Mouse (Mus musculus): Measurements from ENCODE around the gene Mt3. TPM values are rescaled to one million over a fixed set of nuclear protein-coding genes. Genes with fewer than 3 reads are reported as not detected.

The Mt3 gene
- polyA plus RNA-seq, 1 experiment from 2014 or later, result 88.7 TPM

- Histone ChIP-seq H3K4me2 (ENCODE audit: low read length) (peak within 1 kb of the TSS; percentile 97), H3K27ac (replicated peaks in 1 of 2; ENCODE audit: control insufficient read depth in 1 of 2, insufficient read depth in 1 of 2, low read depth in 2 of 2, low read length in 2 of 2) (no peak within 1 kb of the TSS), H3K9ac (ENCODE audit: low read length) (peak within 1 kb of the TSS; percentile 71), H3K27me3 (ENCODE audit: control insufficient read depth, insufficient read depth, low read length) (peaks cover 72% of the 10 kb centered on the region), H3K9me3 (ENCODE audit: control insufficient read depth, low read length) (no peaks in the 10 kb centered on the region), H3K36me3 (ENCODE audit: control insufficient read depth, insufficient read depth, low read length) (no peaks in the 10 kb centered on the region), H3K4me1 (ENCODE audit: control insufficient read depth in 2 of 2, insufficient read depth in 2 of 2, low read length in 2 of 2) (peaks cover 8 to 12% of the 10 kb centered on the region in 2 experiments; a peak in 3 of 4 replicates), H3K4me3 (ENCODE audit: control insufficient read depth in 1 of 2, insufficient read depth in 1 of 2, low read depth in 1 of 2, low read length in 2 of 2) (peak within 1 kb of the TSS; percentile 50 to 54)
- WGBS, result under 1% methylated on average over 56 of the region's 56 CpGs
- peak; percentile 70 for ATAC-seq (ENCODE audit: insufficient number of reproducible peaks, insufficient read depth, low FRiP score, low read depth)
Measured at GRCm38 (mm10) chr8:94172075-94172808, 19.8 kb downstream of the Mt3 start, which contains the start of gene Mt2. TSS of gene Mt2 (plus strand) at chr8:94172664.

GRCm38 (mm10) chr8:94172809-94173732 is 20.7 kb downstream of the Mt3 start:
- no peak overlapping the region for H3K27ac ChIP-seq (replicated peaks in 1 of 2; ENCODE audit: control insufficient read depth in 1 of 2, insufficient read depth in 1 of 2, low read depth in 2 of 2, low read length in 2 of 2)
- H3K4me2 ChIP-seq (ENCODE audit: low read length), result peak overlapping the region; percentile 97
- peak overlapping the region; percentile 71 for H3K9ac ChIP-seq (ENCODE audit: low read length)
- 3% methylated on average over 39 of the region's 39 CpGs for WGBS
- peaks cover 8 to 12% of the 10 kb centered on the region in 2 experiments; a peak in 3 of 4 replicates for H3K4me1 ChIP-seq (ENCODE audit: control insufficient read depth in 2 of 2, insufficient read depth in 2 of 2, low read length in 2 of 2)
- H3K9me3 ChIP-seq (ENCODE audit: control insufficient read depth, low read length), result no peaks in the 10 kb centered on the region
- H3K4me3 ChIP-seq (ENCODE audit: control insufficient read depth in 1 of 2, insufficient read depth in 1 of 2, low read depth in 1 of 2, low read length in 2 of 2), result peak overlapping the region; percentile 50 to 54
- H3K36me3 ChIP-seq (ENCODE audit: control insufficient read depth, insufficient read depth, low read length), result no peaks in the 10 kb centered on the region
- peaks cover 73% of the 10 kb centered on the region for H3K27me3 ChIP-seq (ENCODE audit: control insufficient read depth, insufficient read depth, low read length)
- ATAC-seq (ENCODE audit: insufficient number of reproducible peaks, insufficient read depth, low FRiP score, low read depth), result no peak

DNA sequence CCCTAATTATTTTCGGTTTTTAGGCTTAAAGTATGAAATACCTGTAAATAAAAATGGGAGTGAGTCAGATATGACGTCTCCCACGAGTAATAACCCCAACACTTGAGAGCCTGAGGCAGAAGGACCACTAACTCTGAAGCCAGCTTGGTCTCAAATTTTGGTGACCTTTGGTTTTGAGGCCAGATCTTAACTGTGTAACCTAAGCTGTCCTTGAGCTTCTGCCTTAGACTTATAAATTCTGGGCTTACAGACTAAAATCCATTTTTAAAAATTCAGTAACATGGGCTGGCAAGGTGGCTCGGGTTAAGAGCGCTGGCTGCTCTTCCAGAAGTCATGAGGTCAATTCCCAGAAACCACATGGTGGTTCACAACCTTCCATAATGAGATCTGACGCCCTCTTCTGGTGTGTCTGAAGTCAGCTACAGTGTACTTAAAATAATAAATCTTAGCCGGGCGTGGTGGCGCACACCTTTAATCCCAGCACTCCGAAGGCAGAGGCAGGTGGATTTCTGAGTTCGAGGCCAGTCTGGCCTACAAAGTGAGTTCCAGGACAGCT is 21.5 kb downstream of the Mt3 start:
- 58% methylated on average over 11 of the region's 11 CpGs for WGBS
- Histone ChIP-seq H3K4me3 (ENCODE audit: control insufficient read depth in 1 of 2, insufficient read depth in 1 of 2, low read depth in 1 of 2, low read length in 2 of 2) (no peak overlapping the region; a peak in 1 of 4 replicates), H3K27me3 (ENCODE audit: control insufficient read depth, insufficient read depth, low read length) (peaks cover 73% of the 10 kb centered on the region), H3K9me3 (ENCODE audit: control insufficient read depth, low read length) (no peaks in the 10 kb centered on the region), H3K36me3 (ENCODE audit: control insufficient read depth, insufficient read depth, low read length) (no peaks in the 10 kb centered on the region), H3K9ac (ENCODE audit: low read length) (no peak overlapping the region), H3K4me1 (ENCODE audit: control insufficient read depth in 2 of 2, insufficient read depth in 2 of 2, low read length in 2 of 2) (peaks cover 11 to 12% of the 10 kb centered on the region in 2 experiments; a peak in 3 of 4 replicates), H3K27ac (replicated peaks in 1 of 2; ENCODE audit: control insufficient read depth in 1 of 2, insufficient read depth in 1 of 2, low read depth in 2 of 2, low read length in 2 of 2) (no peak overlapping the region), H3K4me2 (ENCODE audit: low read length) (no peak overlapping the region)
- ATAC-seq (ENCODE audit: insufficient number of reproducible peaks, insufficient read depth, low FRiP score, low read depth), result no peak

DNA sequence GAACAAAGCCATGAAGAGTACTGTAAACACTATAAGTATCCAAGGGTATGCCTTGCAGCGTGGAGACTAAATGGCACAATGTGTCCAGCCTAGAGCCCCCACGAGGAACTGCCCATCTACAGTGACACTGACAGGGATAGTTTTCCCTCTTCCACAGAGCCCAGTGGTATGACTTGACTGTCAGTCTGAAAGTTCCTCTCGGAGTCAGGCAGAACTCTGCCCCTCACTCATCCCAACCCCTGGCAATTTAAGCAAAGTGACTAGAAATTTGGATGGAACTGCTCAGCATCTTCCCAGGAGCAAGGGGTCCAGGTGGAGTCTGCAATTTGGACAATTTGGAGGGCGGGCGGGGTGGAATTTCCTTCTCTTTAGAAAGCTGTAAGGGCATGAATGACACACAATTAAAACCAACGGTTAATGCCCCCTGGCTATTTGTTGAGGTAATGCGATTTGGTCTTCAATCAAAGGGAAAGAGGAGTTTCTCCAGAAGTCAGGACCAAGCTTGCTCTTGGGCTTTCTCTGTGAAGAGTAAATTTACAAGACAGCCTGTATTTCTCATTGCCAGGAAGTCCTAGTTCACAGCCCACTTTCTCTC is 22.3 kb downstream of the Mt3 start:
- H3K4me1 ChIP-seq (ENCODE audit: control insufficient read depth in 2 of 2, insufficient read depth in 2 of 2, low read length in 2 of 2), result peaks cover 12 to 15% of the 10 kb centered on the region in 2 experiments
- peaks cover 71% of the 10 kb centered on the region for H3K27me3 ChIP-seq (ENCODE audit: control insufficient read depth, insufficient read depth, low read length)
- no peak overlapping the region for H3K27ac ChIP-seq (replicated peaks in 1 of 2; ENCODE audit: control insufficient read depth in 1 of 2, insufficient read depth in 1 of 2, low read depth in 2 of 2, low read length in 2 of 2)
- 41% methylated on average over 7 of the region's 7 CpGs for WGBS
- no peak for ATAC-seq (ENCODE audit: insufficient number of reproducible peaks, insufficient read depth, low FRiP score, low read depth)
- H3K4me2 ChIP-seq (ENCODE audit: low read length), result no peak overlapping the region
- no peaks in the 10 kb centered on the region for H3K9me3 ChIP-seq (ENCODE audit: control insufficient read depth, low read length)
- no peak overlapping the region for H3K9ac ChIP-seq (ENCODE audit: low read length)
- no peak overlapping the region for H3K4me3 ChIP-seq (ENCODE audit: control insufficient read depth in 1 of 2, insufficient read depth in 1 of 2, low read depth in 1 of 2, low read length in 2 of 2)
- H3K36me3 ChIP-seq (ENCODE audit: control insufficient read depth, insufficient read depth, low read length), result no peaks in the 10 kb centered on the region

GRCm38 (mm10) chr8:94177716-94178390 is 25.4 kb downstream of the Mt3 start:
- no peak for ATAC-seq (ENCODE audit: insufficient number of reproducible peaks, insufficient read depth, low FRiP score, low read depth)
- 70% methylated on average over 7 of the region's 7 CpGs for WGBS
- Histone ChIP-seq H3K27me3 (ENCODE audit: control insufficient read depth, insufficient read depth, low read length) (peaks cover 60% of the 10 kb centered on the region), H3K4me3 (ENCODE audit: control insufficient read depth in 1 of 2, insufficient read depth in 1 of 2, low read depth in 1 of 2, low read length in 2 of 2) (no peak overlapping the region), H3K27ac (replicated peaks in 1 of 2; ENCODE audit: control insufficient read depth in 1 of 2, insufficient read depth in 1 of 2, low read depth in 2 of 2, low read length in 2 of 2) (no peak overlapping the region), H3K9ac (ENCODE audit: low read length) (no peak overlapping the region), H3K4me2 (ENCODE audit: low read length) (no peak overlapping the region), H3K36me3 (ENCODE audit: control insufficient read depth, insufficient read depth, low read length) (no peaks in the 10 kb centered on the region), H3K9me3 (ENCODE audit: control insufficient read depth, low read length) (no peaks in the 10 kb centered on the region), H3K4me1 (ENCODE audit: control insufficient read depth in 2 of 2, insufficient read depth in 2 of 2, low read length in 2 of 2) (peaks cover 11 to 15% of the 10 kb centered on the region in 2 experiments; a peak in 3 of 4 replicates)

DNA sequence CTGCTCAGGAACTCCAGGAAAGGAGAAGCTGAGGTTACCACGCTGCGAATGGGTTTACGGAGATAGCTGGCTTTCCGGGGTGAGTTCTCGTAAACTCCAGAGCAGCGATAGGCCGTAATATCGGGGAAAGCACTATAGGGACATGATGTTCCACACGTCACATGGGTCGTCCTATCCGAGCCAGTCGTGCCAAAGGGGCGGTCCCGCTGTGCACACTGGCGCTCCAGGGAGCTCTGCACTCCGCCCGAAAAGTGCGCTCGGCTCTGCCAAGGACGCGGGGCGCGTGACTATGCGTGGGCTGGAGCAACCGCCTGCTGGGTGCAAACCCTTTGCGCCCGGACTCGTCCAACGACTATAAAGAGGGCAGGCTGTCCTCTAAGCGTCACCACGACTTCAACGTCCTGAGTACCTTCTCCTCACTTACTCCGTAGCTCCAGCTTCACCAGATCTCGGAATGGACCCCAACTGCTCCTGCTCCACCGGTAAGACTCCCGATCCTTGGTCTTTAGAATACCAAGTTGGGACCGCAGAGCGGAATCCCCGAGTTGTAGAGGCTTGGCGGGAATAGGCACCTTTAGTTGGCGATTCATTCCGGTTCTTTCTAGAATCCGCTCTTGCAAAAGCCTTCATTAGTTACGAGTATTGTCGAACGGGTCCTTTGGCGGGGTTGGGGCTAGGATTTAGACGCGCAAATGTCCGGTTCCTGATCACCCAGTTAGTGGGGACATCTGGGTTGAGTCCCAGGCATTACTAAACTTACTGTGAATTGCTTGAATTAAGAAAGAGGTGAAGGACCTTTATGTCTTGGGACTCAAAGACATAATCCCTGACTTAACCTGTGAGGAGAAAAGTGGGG is 26.7 kb downstream of the Mt3 start, which contains the start of gene Mt1:
Mt1 (plus strand) TSS at position 226 of the 856 bp plus-strand sequence.
- WGBS, result under 1% methylated on average over 50 of the region's 50 CpGs
- Histone ChIP-seq H3K4me1 (ENCODE audit: control insufficient read depth in 2 of 2, insufficient read depth in 2 of 2, low read length in 2 of 2) (peaks cover 10 to 18% of the 10 kb centered on the region in 2 experiments), H3K27ac (replicated peaks in 1 of 2; ENCODE audit: control insufficient read depth in 1 of 2, insufficient read depth in 1 of 2, low read depth in 2 of 2, low read length in 2 of 2) (peak within 1 kb of the TSS; percentile 54 to 83), H3K4me3 (ENCODE audit: control insufficient read depth in 1 of 2, insufficient read depth in 1 of 2, low read depth in 1 of 2, low read length in 2 of 2) (peak within 1 kb of the TSS; percentile 55 to 59), H3K36me3 (ENCODE audit: control insufficient read depth, insufficient read depth, low read length) (no peaks in the 10 kb centered on the region), H3K9ac (ENCODE audit: low read length) (peak within 1 kb of the TSS; percentile 82), H3K27me3 (ENCODE audit: control insufficient read depth, insufficient read depth, low read length) (peaks cover 56% of the 10 kb centered on the region), H3K9me3 (ENCODE audit: control insufficient read depth, low read length) (no peaks in the 10 kb centered on the region), H3K4me2 (ENCODE audit: low read length) (peak within 1 kb of the TSS; percentile 84)
- peak; percentile 85 for ATAC-seq (ENCODE audit: insufficient number of reproducible peaks, insufficient read depth, low FRiP score, low read depth)

Data from heart, embryonic 14.5 days (tissue).